Mouse (Mus musculus): ENCODE measurements around the gene Hcn4. TPM values are rescaled to one million over a fixed set of nuclear protein-coding genes. Genes with fewer than 3 reads are reported as not detected.

Hcn4 gene
- 4.9 and 6.2 TPM in 2 replicates for polyA plus RNA-seq (2014; fragmentation: Nextera tagmentation; extraction: Ambion mirVana)

- H3K27ac ChIP-seq = peak within 1 kb of the TSS; percentile 93
- peak within 1 kb of the TSS; percentile 92 for H3K4me3 ChIP-seq (replicated peaks; ENCODE audit: low read length)
- peaks cover 17% of the 10 kb centered on the region for H3K27me3 ChIP-seq (ENCODE audit: control insufficient read depth, insufficient read depth, low read length)
- DNase-seq (ENCODE audit: low spot score) (peak; percentile 42), ATAC-seq (ENCODE audit: low FRiP score) (no peak; the same call in 1 of the 2 replicates)
- H3K9me3 ChIP-seq (ENCODE audit: control insufficient read depth, low read length) = no peaks in the 10 kb centered on the region
- H3K4me2 ChIP-seq (replicated peaks) = peak within 1 kb of the TSS; percentile 76
- WGBS = under 1% methylated on average over 59 of the region's 95 CpGs
- peak within 1 kb of the TSS; percentile 90 for H3K9ac ChIP-seq
- H3K4me1 ChIP-seq (replicated peaks; ENCODE audit: control insufficient read depth, insufficient read depth, low read length) = peaks cover 44% of the 10 kb centered on the region
- no peaks in the 10 kb centered on the region for H3K36me3 ChIP-seq (replicated peaks; ENCODE audit: control insufficient read depth, insufficient read depth)
These were observed at the start of gene Hcn4 for GRCm38 (mm10) chr9:58823139-58823917. Gene Hcn4, plus strand, starts transcription at chr9:58823412.

- Histone ChIP-seq H3K27me3 (ENCODE audit: control insufficient read depth, insufficient read depth, low read length) (no peaks in the 10 kb centered on the region), H3K27ac (no peak overlapping the region), H3K4me3 (replicated peaks; ENCODE audit: low read length) (no peak overlapping the region), H3K36me3 (replicated peaks; ENCODE audit: control insufficient read depth, insufficient read depth) (no peaks in the 10 kb centered on the region), H3K4me1 (replicated peaks; ENCODE audit: control insufficient read depth, insufficient read depth, low read length) (peaks cover 3% of the 10 kb centered on the region; the same call in 1 of the 2 replicates), H3K9ac (no peak overlapping the region), H3K4me2 (replicated peaks) (no peak overlapping the region), H3K9me3 (ENCODE audit: control insufficient read depth, low read length) (no peaks in the 10 kb centered on the region)
- ATAC-seq (ENCODE audit: low FRiP score) (no peak), DNase-seq (ENCODE audit: low spot score) (no peak)
- 54% methylated on average over 3 of the region's 3 CpGs for WGBS
These were observed 48.5 kb upstream of the Hcn4 start for GRCm38 (mm10) chr9:58774761-58775160.

GRCm38 (mm10) chr9:58775363-58775762, 47.8 kb upstream of the Hcn4 start:
- DNase-seq (ENCODE audit: low spot score) = no peak
- ATAC-seq (ENCODE audit: low FRiP score) = no peak
- Histone ChIP-seq H3K4me1 (replicated peaks; ENCODE audit: control insufficient read depth, insufficient read depth, low read length) (no peaks in the 10 kb centered on the region), H3K4me3 (replicated peaks; ENCODE audit: low read length) (no peak overlapping the region), H3K4me2 (replicated peaks) (no peak overlapping the region), H3K9me3 (ENCODE audit: control insufficient read depth, low read length) (no peaks in the 10 kb centered on the region), H3K27me3 (ENCODE audit: control insufficient read depth, insufficient read depth, low read length) (no peaks in the 10 kb centered on the region), H3K36me3 (replicated peaks; ENCODE audit: control insufficient read depth, insufficient read depth) (no peaks in the 10 kb centered on the region), H3K9ac (no peak overlapping the region), H3K27ac (no peak overlapping the region)
- WGBS = 17% methylated on average over 2 of the region's 2 CpGs

- WGBS = 76% methylated on average over 3 of the region's 3 CpGs
These were observed 33.7 kb upstream of the Hcn4 start for GRCm38 (mm10) chr9:58789476-58789875.

GRCm38 (mm10) chr9:58798155-58798554, 25.1 kb upstream of the Hcn4 start:
- H3K36me3 ChIP-seq (replicated peaks; ENCODE audit: control insufficient read depth, insufficient read depth) = no peaks in the 10 kb centered on the region
- H3K27me3 ChIP-seq (ENCODE audit: control insufficient read depth, insufficient read depth, low read length) = no peaks in the 10 kb centered on the region
- WGBS = 82% methylated on average over 7 of the region's 7 CpGs
- no peak overlapping the region for H3K9ac ChIP-seq
- H3K9me3 ChIP-seq (ENCODE audit: control insufficient read depth, low read length) = no peaks in the 10 kb centered on the region
- no peak overlapping the region for H3K4me2 ChIP-seq (replicated peaks)
- DNase-seq (ENCODE audit: low spot score) (no peak), ATAC-seq (ENCODE audit: low FRiP score) (no peak)
- no peak overlapping the region for H3K4me3 ChIP-seq (replicated peaks; ENCODE audit: low read length)
- H3K27ac ChIP-seq = no peak overlapping the region
- no peaks in the 10 kb centered on the region for H3K4me1 ChIP-seq (replicated peaks; ENCODE audit: control insufficient read depth, insufficient read depth, low read length)

More at GRCm38 (mm10) chr9:58789476-58789875, 33.7 kb upstream of the Hcn4 start:
- no peak overlapping the region for H3K4me2 ChIP-seq (replicated peaks)
- ATAC-seq (ENCODE audit: low FRiP score) (no peak), DNase-seq (ENCODE audit: low spot score) (no peak)
- no peaks in the 10 kb centered on the region for H3K36me3 ChIP-seq (replicated peaks; ENCODE audit: control insufficient read depth, insufficient read depth)
- H3K4me1 ChIP-seq (replicated peaks; ENCODE audit: control insufficient read depth, insufficient read depth, low read length) = no peaks in the 10 kb centered on the region
- H3K9ac ChIP-seq = no peak overlapping the region
- no peak overlapping the region for H3K27ac ChIP-seq
- no peaks in the 10 kb centered on the region for H3K9me3 ChIP-seq (ENCODE audit: control insufficient read depth, low read length)
- H3K27me3 ChIP-seq (ENCODE audit: control insufficient read depth, insufficient read depth, low read length) = no peaks in the 10 kb centered on the region
- no peak overlapping the region for H3K4me3 ChIP-seq (replicated peaks; ENCODE audit: low read length)

- ATAC-seq (ENCODE audit: low FRiP score) (no peak), DNase-seq (ENCODE audit: low spot score) (no peak)
- Histone ChIP-seq H3K36me3 (replicated peaks; ENCODE audit: control insufficient read depth, insufficient read depth) (no peaks in the 10 kb centered on the region), H3K4me1 (replicated peaks; ENCODE audit: control insufficient read depth, insufficient read depth, low read length) (peaks cover 9% of the 10 kb centered on the region), H3K27ac (no peak overlapping the region), H3K4me3 (replicated peaks; ENCODE audit: low read length) (no peak overlapping the region), H3K9ac (no peak overlapping the region), H3K4me2 (replicated peaks) (no peak overlapping the region), H3K27me3 (ENCODE audit: control insufficient read depth, insufficient read depth, low read length) (no peaks in the 10 kb centered on the region), H3K9me3 (ENCODE audit: control insufficient read depth, low read length) (no peaks in the 10 kb centered on the region)
- 76% methylated on average over 2 of the region's 2 CpGs for WGBS
These were observed 21.8 kb upstream of the Hcn4 start for GRCm38 (mm10) chr9:58801441-58801840.

GRCm38 (mm10) chr9:58802294-58802693, 20.9 kb upstream of the Hcn4 start:
- H3K27ac ChIP-seq = no peak overlapping the region
- DNase-seq (ENCODE audit: low spot score) (no peak), ATAC-seq (ENCODE audit: low FRiP score) (no peak)
- H3K9ac ChIP-seq = no peak overlapping the region
- no peaks in the 10 kb centered on the region for H3K9me3 ChIP-seq (ENCODE audit: control insufficient read depth, low read length)
- H3K27me3 ChIP-seq (ENCODE audit: control insufficient read depth, insufficient read depth, low read length) = no peaks in the 10 kb centered on the region
- WGBS = 78% methylated on average over 4 of the region's 4 CpGs
- H3K4me3 ChIP-seq (replicated peaks; ENCODE audit: low read length) = no peak overlapping the region
- H3K4me1 ChIP-seq (replicated peaks; ENCODE audit: control insufficient read depth, insufficient read depth, low read length) = peaks cover 9% of the 10 kb centered on the region
- H3K4me2 ChIP-seq (replicated peaks) = no peak overlapping the region
- no peaks in the 10 kb centered on the region for H3K36me3 ChIP-seq (replicated peaks; ENCODE audit: control insufficient read depth, insufficient read depth)

GRCm38 (mm10) chr9:58802802-58803201, 20.4 kb upstream of the Hcn4 start:
- WGBS = 75% methylated on average over 5 of the region's 5 CpGs
- H3K9me3 ChIP-seq (ENCODE audit: control insufficient read depth, low read length) = no peaks in the 10 kb centered on the region
- H3K27me3 ChIP-seq (ENCODE audit: control insufficient read depth, insufficient read depth, low read length) = no peaks in the 10 kb centered on the region
- H3K4me2 ChIP-seq (replicated peaks) = no peak overlapping the region
- no peak for ATAC-seq (ENCODE audit: low FRiP score)
- no peak overlapping the region for H3K4me3 ChIP-seq (replicated peaks; ENCODE audit: low read length)
- no peak for DNase-seq (ENCODE audit: low spot score)
- no peaks in the 10 kb centered on the region for H3K36me3 ChIP-seq (replicated peaks; ENCODE audit: control insufficient read depth, insufficient read depth)
- H3K4me1 ChIP-seq (replicated peaks; ENCODE audit: control insufficient read depth, insufficient read depth, low read length) = peaks cover 9% of the 10 kb centered on the region
- H3K9ac ChIP-seq = no peak overlapping the region
- no peak overlapping the region for H3K27ac ChIP-seq

- Histone ChIP-seq H3K4me1 (replicated peaks; ENCODE audit: control insufficient read depth, insufficient read depth, low read length) (peaks cover 9% of the 10 kb centered on the region), H3K9ac (no peak overlapping the region), H3K27me3 (ENCODE audit: control insufficient read depth, insufficient read depth, low read length) (no peaks in the 10 kb centered on the region), H3K9me3 (ENCODE audit: control insufficient read depth, low read length) (no peaks in the 10 kb centered on the region), H3K36me3 (replicated peaks; ENCODE audit: control insufficient read depth, insufficient read depth) (no peaks in the 10 kb centered on the region), H3K4me3 (replicated peaks; ENCODE audit: low read length) (no peak overlapping the region; the same call in 1 of the 2 replicates), H3K4me2 (replicated peaks) (peak overlapping the region; percentile 45), H3K27ac (no peak overlapping the region)
- peak; percentile 69 for DNase-seq (ENCODE audit: low spot score)
- 15% methylated on average over 15 of the region's 15 CpGs for WGBS
- ATAC-seq (ENCODE audit: low FRiP score) = no peak
These were observed 17.5 kb upstream of the Hcn4 start for GRCm38 (mm10) chr9:58805601-58806318.

Measured in hindbrain, embryonic 14.5 days (tissue).